Mouse (Mus musculus) embryonic fibroblast, embryonic 13.5 days (primary cell): ENCODE results near the gene Klf11.

Experiments used
- CTCF ChIP-seq: IDR thresholded peaks from 2 replicates; pipeline ENCODE4 v1.5.1; 2011; ENCODE audit warnings: mild to moderate bottlenecking, control low read depth, low read length, moderate library complexity, borderline replicate concordance; ENCODE audit not compliant: insufficient read depth
- POLR2A ChIP-seq: IDR thresholded peaks from 2 replicates; pipeline ENCODE4 v1.6.1; 2011; ENCODE audit warnings: low read depth, mild to moderate bottlenecking, control low read depth, low read length, moderate library complexity

DNA sequence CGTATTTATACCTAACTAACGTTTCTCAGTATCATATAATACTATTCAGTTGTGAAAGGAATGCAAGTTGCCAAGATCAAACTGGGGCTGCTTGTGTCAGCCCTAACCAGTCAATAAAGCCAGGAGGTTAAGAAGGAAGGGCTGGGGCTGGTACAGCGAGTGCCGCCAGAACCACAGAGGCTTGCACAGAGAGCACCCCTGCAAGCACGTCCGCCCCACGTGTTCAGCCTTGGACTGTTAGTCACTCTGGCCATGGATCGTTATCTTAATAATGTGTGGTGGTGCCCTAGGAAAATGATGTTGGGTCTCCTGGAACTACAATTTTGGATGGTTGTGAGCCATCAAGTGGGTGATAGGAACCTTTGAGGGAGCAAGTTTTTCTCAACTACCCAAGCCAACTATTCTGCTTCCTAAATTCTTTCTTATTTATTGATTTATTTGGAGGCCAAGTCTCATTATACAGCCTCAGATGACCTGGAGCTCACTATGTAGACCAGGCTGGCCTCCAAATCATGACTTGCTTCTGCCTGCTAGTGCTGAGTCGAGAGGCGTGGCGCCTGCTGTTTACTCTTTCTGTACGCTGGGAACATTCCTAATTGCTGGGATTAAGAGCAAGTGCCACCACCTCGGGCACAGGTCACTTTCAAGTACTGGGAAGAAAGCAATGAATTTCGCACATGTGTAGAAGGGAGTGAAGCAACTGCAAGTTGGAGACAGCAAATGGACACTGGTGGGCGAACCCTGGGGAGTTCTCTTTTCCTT lies 54.6 kb downstream of the Klf11 start:
- TF ChIP-seq POLR2A (no peak), CTCF (no peak)
